Mouse (Mus musculus) adrenal gland, postnatal 14 days (tissue): ENCODE measurements around the gene Mdfic. TPM values are rescaled to one million over a fixed set of nuclear protein-coding genes. Genes with fewer than 3 reads are reported as not detected.

Experiments used
- DNase-seq: peaks from one replicate; pipeline ENCODE4 v3.0.0; 2021; ENCODE audit warnings: mixed read lengths
- total RNA-seq: library from RNA; stranded (reverse); gene quantifications from 2 replicates; pipeline ENCODE4 v1.2.3, GENCODE M21; 2021

Mdfic gene
- total RNA-seq, 1 experiment from 2014 or later, result 68.1 TPM

DNA sequence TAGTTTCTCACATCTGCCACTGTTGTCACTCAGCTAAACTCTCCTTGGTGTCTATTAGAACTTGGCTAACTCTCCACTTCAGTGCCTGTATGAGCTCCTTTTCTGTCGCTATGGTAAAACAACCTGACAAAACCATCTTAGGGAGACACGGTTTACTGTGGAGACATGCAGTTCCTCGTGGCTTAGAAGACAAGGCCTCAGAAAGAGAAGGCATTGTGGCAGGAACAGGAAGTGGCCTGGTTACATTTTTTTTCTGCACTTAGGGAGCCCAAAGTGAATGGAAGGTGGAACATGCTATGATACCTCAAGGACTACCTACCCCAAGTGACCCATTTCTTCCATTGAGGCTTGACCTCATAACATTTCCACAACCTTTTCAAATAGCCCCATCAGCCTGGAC lies 18.7 kb downstream of the Mdfic start:
- no peak for DNase-seq

DNA sequence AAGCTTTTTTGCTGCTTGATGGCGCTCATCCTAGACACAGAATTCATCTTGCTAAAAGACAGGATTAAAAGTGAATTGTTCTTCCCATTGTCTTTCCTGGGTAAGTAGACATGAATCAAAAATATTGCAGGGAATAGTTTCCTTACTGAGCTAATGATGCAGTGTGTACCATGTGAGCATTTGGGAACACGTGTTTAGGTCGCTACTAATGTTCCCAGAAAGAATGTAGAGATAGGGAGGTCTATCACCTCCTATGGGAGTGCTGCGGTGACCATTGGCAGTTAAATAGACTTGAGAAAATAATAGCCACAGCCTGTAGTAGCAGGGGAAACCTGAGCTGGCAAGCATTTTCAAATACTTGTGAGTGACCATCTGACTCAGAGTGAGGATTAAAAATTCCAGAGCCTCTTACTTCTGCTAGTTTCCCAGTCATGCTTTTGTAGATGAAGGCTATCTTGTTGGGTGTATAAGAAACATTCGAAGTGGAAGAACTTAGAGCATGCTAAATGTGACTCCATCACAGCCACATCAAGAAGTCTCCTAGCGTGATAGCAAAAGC lies 22.2 kb downstream of the Mdfic start:
- DNase-seq, result no peak

DNA sequence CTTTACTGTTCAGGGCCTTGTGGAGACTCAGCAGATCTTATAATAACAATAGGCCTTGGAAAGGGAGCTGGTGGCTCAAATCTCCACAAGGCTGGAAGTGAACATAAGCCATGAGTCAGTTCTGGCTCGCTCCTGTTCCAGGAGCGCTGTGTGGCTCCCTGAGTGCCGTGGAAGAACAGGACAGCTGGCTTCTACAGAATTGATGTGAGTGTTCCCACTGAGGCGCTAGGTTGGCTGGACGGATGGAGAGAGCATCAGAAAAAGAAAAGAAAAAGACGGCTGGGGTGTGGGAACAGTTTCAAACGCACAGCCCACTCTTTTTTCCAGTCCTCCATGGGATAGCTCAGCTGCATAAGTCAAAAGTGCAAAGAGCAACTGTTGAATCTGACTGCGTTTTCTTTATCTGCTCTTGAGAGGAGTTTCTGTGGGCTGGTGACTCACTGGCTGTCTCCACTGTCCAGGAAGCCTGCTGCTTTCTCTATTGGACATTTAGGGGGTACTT lies 22.9 kb downstream of the Mdfic start:
- DNase-seq, result peak; percentile 51

DNA sequence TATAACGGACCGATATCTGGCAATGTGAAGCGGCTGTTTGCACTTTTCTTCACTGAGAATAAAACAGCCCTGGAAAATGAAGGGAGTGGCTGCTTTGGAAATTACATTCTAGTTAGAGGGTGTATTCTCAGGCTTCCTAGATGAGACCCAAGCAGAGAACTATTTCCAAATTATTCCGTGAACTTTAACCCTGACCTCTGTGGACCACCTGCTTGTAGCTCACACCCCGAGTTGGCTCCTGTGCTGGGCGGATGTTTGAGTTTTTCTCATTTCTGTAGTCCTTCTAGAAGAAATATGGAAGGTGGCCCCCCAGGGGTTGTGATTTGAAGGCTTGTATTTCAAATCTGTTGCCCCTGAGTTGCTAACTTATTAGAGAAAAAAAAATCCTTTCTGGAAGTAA lies 23.3 kb downstream of the Mdfic start:
- no peak for DNase-seq

DNA sequence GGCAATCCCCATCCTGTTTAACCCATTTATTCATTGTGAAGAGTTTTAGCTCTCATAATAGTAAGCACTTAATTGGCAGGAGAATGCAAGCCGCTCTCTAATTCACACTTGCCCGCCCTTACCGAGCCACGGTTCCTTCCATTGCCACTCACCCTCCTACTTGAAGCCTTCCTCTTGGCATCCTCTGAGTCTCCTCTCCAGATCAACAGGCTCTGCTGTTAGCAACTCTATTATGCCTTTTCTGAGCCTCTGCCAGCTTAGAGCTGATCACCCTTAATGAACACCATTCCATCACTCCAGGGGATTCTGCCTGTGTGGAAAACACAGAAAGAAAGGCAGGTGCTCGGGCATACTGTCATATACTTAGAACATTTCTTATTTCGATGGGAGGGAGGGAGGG lies 24.9 kb downstream of the Mdfic start:
- no peak for DNase-seq

DNA sequence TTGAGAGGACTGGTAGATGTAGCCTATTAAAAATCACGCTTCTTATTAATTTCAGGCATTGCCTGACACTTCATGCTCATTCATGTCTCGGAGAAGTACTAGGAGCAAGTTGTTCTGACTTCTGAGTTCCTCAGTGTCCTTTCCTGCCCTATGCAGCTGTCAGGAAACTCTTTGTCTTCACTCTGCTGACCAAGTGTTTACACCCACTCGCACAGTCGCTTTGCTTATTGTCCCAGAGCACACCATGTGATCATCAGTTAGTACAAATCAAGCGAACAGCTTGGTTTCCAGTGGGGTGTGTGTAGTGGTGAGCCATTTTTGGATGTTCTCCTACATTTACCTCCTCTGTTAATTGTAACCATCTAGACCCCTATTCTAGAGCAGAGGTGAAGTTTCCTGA lies 25.4 kb downstream of the Mdfic start:
- no peak for DNase-seq

DNA sequence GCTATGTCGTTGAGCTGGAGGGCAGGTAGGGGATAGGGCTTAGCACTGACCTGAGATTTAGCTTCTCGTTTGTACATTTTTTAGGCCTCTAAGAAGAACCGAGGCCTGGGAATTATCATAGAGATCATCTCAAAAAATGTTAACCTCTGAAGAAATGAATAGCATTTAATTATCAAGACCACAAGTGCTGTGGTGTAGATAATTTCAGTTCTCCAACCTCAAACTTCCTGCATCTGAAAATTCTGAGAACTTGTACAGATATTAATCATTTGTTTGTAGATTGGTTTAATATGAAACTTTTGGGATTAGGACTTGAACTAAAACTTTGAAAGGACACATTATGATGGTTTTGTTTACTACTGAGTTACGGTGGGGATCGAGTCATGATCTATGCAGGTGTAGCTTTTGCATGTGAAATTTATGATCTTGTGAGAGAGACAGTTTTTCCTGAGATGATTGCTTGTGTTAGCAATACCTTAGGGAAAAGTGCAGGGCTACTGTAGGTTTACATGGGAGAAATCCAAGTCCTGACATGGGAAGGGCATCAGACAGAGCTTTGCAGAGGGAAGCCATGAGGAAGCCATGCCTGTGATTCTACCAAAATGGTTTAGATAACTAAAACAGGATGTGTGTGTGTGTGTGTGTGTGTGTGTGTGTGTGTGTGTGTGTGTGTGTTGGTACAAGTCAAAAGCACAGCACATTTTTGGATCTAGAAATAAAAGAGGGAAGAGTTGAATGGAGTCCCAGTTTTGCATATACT lies 27.1 kb downstream of the Mdfic start:
- DNase-seq, result no peak

DNA sequence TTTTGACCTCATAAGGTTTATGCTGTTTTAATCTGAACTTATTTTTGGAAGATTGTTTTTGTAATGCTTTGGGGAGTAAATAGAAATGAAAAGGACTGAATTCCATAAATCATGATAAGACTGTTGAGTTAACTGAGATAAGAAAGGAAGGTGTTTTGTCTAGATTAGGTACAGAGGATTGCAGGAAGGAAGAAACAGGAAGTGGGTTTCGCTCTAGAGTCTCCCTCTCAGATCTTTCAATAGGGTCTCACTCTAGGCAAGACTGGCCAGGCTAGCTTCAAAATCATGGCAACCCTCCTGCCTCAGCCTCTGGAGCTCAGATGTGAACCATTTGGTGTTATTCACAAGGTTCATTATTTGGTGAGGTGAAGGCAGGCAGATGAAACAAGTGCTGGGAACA lies 27.8 kb downstream of the Mdfic start:
- no peak for DNase-seq

DNA sequence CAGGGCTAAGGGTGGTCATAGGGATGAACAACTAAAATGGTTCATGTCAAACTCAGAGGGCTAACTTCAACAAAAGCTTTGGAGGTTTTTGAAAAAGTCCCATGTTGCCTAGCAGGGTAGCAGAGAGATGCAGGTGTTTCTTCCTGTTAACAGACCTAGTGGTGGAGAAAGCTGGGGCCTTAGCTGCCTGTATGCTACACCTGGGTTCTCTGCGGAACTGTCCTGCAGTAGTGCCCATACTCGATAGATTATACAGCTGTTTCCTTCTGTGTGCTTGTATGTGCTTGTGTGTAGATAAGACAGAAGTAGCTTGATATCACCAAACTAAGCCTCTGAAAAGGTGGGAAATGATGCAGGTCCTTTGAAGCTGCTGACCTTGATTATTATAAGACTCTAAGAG lies 28.5 kb downstream of the Mdfic start:
- no peak for DNase-seq

DNA sequence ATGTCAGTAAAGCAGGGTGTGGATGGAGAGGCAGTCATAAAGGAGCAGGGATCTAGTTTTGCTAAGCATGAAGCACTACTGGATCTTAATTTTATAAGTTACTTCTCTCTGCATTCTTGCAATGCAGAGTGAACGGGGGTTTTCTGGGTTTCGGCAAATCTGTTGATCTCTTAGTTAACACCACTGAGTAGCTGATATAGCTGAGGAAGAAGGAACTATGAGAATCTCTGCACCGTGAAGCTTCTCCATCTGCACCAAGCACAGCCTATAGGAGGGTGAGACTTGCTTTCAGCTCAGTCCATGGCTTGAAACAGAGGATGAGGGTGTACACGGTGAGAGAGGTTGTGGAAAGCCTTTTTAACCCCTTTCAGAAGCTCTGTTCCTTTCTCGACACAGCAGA lies 29.6 kb downstream of the Mdfic start:
- no peak for DNase-seq

DNA sequence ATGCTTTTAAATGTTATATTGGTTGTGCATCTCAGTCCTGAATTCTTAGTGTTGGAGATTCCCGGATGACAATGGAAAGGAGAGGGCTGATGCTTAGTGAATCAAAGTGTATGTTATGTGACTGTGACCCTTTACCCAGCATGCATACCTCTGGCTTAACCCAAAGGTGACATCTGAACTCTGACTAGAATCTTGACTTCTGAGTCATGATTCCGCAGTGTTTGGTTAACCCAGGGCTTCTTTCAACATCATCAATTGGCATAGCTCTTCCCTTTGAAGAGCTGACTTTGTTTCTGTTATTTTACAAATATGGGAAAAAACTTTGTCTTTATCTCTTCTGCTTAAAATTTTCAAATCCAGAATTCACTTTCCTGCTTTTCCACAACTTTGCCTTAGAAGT lies 30.9 kb downstream of the Mdfic start:
- DNase-seq, result no peak

DNA sequence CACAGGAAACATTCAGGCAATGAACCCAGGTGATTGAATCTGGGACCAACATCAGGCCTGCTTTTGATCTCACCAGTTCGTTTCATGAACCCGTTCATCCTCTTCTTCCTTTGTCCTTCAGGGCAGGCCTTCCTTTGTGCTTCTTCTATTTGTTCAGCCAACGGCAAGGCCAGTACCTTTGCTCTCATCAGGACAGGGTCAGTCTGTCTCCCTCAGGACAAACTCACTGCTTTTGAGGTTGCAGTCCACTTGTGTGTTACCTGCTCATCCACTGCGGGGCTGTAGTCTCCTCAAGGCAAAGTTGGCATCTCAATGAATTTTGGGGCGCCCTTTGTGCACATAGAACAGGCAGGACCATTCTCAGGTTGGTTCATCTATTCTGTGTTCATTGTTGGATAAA lies 31.7 kb downstream of the Mdfic start:
- no peak for DNase-seq

DNA sequence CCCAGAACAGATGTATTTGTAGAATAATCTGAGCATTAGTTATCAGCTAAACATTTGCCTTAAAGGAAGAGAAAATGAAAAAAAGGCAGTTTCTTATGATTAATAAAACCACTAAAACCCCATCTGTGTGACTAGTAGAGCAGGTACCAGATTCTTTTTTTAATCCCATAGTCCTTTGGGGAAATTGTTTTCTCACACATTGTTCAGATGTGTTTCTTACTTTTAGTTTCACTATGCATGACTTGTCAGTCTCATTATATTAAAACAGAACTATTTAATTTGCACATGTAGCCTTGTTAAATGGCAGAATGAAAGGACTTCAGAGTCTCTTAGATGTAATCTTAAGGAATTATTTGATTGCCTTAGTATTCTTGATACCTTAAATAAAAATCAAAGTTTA lies 32.7 kb downstream of the Mdfic start:
- no peak for DNase-seq

DNA sequence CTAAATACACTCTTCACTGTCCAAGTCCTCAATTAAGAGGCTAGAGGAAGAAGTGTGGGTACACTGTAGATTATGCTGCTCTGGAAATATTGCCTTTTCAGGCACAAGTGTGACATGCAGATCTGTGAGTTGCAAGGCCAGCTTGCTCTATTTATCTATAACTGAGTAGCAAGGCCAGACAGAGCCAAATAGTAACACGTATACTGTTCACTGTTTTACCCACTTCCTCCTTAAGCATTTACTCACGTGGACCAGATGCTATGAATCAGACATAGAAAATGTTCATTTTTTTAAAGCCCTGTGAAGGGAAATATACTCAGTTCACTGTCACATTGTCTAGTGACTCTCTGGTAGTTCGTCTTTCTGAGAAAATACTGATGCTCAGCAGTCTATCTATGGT lies 37.9 kb downstream of the Mdfic start:
- DNase-seq, result no peak

DNA sequence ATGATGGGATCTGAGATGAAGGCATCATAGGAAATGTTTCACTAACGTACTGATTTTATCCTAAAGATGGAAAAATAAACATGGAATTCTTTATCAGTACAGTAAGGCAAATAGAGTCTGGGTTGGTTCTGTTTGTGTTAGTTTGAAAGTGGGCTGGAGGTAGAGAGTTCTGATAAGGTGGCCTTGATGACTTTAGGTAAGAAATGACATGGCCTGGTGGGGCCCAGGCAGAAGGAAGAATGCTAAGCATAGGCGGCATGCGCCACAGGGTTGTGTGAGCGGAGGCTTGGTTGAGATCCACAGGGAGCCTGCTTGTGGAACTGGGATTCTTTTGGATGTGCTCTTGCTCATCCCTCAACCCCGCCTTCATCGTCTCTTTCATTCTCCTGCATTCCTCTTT lies 40.3 kb downstream of the Mdfic start:
- DNase-seq, result no peak

DNA sequence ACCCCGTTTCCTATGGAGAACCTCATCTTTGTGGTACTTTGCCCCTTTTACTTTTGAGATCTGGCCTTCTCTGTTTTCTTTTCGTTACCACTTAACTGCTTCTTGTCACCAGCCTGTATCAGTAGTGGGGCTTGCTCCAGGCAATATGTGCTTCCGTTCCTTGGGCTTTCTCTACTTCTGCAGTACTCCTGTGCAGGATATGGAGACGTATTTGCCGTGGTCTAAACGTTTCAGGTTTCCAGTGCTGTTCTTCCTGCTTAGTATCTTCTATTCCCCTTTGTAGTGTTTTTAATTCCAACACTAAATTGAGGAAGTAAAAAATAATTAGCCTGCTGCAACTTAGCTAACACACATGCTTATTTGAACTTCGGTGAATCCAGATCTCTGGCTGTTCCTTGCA lies 43.6 kb downstream of the Mdfic start:
- DNase-seq, result no peak

DNA sequence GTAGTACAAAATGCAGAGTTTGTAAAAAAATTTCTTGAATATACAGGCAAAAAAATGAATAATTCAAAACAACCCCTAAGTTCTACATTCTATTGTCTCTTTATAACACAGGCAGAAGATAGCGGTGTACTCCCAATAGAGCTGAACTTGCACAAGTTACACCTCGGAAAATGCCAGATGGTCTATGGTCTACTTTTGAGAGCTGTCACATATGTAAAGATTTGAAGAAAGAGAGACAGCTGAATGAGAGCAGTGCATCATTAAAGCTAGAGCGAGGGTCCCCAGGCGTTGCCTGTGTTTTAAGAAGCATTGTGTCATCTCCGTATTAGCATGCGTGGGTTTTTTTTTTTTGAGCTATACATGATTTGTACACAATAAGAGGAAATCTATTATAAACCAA lies 47.0 kb downstream of the Mdfic start:
- no peak for DNase-seq

DNA sequence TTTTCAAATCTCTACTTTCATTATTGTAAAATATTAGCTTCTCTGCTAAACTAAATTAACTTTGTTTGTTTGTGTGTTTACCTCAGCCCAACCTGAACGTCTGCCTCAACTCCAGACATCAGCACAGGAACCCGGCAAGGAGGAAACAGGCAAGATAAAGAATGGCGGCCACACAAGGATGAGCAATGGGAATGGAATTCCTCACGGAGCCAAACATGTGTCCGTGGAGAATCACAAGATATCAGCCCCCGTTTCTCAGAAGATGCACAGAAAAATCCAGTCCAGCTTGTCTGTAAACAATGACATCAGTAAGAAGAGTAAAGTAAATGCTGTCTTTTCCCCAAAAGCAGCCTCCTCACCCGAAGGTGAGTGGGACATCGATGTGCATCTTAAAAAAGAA lies 49.7 kb downstream of the Mdfic start:
- DNase-seq, result no peak

DNA sequence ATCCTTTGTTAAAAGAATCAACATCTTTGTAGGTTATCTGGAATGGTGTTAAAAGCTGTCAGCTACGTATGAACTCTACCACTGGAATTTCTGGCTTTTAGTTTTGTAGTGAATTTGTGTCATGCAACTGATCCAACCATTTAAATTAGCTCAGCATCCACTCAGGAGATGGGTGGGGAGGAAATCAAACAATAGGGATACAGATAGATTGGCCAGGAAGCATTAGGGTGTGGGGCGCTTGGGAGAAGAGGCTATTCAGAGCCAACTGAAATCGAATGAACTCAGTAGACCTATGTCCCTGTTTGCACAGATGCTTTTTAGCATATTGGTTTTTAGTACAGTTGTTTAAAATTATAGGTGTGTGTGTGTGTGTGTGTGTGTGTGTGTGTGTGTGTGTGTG lies 56.6 kb downstream of the Mdfic start:
- no peak for DNase-seq

DNA sequence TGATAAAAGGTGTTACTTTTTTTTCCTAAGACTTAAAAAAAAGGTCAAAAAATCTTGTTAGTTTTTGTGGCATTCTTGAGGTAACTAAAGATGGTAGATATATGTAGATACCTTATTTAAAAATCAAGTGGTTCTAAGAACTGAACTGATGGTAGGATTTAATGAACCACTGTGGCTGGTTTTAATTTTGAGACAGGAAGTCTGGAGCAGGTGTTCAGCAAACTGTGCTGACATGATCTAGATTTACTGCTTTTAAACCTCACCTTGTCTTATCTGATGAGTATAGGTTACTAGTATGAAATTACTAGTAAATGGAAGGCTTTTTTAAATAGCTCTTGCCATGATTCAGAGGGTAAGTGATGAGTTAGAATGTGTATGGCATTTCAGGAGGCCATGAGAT lies 59.7 kb downstream of the Mdfic start:
- DNase-seq, result no peak

DNA sequence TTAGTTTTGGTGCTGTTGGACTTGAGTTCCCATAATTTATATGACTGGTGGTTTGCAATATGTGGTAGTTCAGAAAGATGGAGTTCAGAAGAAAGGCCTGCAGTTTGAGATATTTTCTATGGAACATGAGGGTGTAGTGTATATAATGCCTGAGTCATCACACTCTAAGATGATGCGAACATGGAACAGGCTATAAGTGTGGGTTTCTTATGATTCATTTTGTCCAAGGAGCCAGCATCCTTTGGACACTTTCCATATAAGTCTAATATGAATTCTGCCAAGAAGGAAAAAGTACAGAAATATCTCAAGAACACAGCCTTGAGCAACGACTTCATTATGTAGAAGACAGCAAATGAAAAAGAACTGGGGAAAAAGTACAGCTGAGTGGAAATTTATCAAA lies 60.2 kb downstream of the Mdfic start:
- no peak for DNase-seq

DNA sequence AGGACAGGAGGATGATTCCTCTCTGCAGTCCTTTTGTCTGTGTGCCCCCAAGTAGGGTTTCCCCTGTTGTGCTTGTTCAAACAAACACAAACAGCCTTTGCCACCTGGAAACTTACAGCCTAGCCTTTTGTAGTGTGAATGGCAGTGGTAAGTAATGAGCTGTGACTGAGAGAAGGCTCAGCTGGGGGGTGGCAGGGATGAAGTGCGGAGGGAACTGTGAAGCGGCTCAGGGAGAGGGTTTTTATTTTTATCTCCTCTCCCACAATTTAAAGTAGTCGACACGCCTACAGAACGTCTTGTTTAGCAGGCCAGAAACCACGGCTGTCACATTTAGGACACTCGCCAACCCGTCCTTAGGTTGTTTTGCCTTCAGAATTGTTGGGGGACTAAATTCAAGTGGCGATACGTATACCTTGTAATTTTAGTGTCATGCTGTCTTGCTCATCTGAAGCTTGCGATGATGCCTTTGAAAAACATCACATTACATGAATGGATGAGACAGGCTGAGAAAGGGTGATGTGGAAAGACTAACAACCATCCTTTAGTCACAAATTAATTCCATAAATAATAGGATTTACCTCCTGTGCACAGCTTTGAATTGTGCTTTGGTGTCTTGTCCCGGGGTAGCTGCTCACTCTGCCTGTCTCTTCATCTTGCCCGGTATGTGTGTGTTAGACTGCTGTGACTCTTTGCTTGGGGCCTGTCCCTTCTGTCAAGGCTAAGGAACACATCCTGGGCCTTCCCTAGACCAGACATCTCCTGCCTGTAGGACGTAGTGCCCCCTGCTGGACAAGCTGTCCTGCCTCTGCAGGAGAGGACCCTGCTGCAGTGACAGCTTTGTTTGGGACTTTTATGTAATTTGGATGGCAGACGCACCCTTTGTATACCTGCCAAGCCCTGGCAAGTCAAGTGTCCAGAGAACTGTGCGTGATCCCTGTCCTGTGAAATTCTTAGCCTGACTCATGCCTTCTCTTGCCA lies 69.4 kb downstream of the Mdfic start:
- DNase-seq, result peak; percentile 92
